Mouse (Mus musculus): ENCODE measurements around the gene Ndufv1. TPM values are rescaled to one million over a fixed set of nuclear protein-coding genes. Genes with fewer than 3 reads are reported as not detected.
"Not testable (repeated sequence)": the region's sequence is repeated elsewhere in the genome, so short reads cannot be mapped to it uniquely, and the experiment has no call there.

The Ndufv1 gene
- polyA plus RNA-seq, 2 experiments from 2014 or later, result 129 to 134 TPM

- no peak for ATAC-seq
Observed at GRCm38 (mm10) chr19:3967258-3967657, 45.3 kb downstream of the Ndufv1 start.

GRCm38 (mm10) chr19:3966330-3967075 is 46.1 kb downstream of the Ndufv1 start:
- ATAC-seq, result no peak

GRCm38 (mm10) chr19:3964030-3964429 is 48.6 kb downstream of the Ndufv1 start:
- no peak for ATAC-seq

- no peak for ATAC-seq
Observed at GRCm38 (mm10) chr19:3962469-3962868, 50.1 kb downstream of the Ndufv1 start.

GRCm38 (mm10) chr19:3961805-3962204 is 50.8 kb downstream of the Ndufv1 start:
- ATAC-seq, result not testable (repeated sequence)

- no peak for ATAC-seq
Observed at GRCm38 (mm10) chr19:3960211-3960610, 52.4 kb downstream of the Ndufv1 start.

GRCm38 (mm10) chr19:3959030-3959429 is 53.6 kb downstream of the Ndufv1 start:
- no peak for ATAC-seq

- ATAC-seq, result no peak
Observed at GRCm38 (mm10) chr19:3958470-3958869, 54.1 kb downstream of the Ndufv1 start, which contains the start of gene Aldh3b3. Gene Aldh3b3, plus strand, starts transcription at chr19:3958645.

Other genes with a start within 250 kb of the Ndufv1 start
- 10 to 100 TPM; 25.0 to 32.4 TPM for gene Kmt5b, start 245.4 kb downstream of the Ndufv1 start, polyA plus RNA-seq (2017; shearing (Covaris generic))
- 1 to 10 TPM; 3.0 to 3.2 TPM for gene Chka, start 161.0 kb downstream of the Ndufv1 start, polyA plus RNA-seq (2017; shearing (Covaris generic))
- gene Tcirg1, start 105.7 kb downstream of the Ndufv1 start, polyA plus RNA-seq (2017; shearing (Covaris generic)), result 10 to 100 TPM; 36.2 to 70.0 TPM
- 100 to 1,000 TPM; 262 to 298 TPM for gene Ndufs8, start 100.0 kb downstream of the Ndufv1 start, polyA plus RNA-seq (2017; shearing (Covaris generic))
- gene Aldh3b1, start 83.0 kb downstream of the Ndufv1 start, polyA plus RNA-seq (2017; shearing (Covaris generic)), result under 1 TPM in 1 of 2 experiments, not detected in 1; 0.83 TPM
- 10 to 100 TPM; 17.1 to 21.8 TPM for gene Unc93b1, start 77.6 kb downstream of the Ndufv1 start, polyA plus RNA-seq (2017; shearing (Covaris generic))
- not detected for gene Aldh3b3, start 54.2 kb downstream of the Ndufv1 start, polyA plus RNA-seq (2017; shearing (Covaris generic))
- not detected for gene Aldh3b2, start 40.5 kb downstream of the Ndufv1 start, polyA plus RNA-seq (2017; shearing (Covaris generic))
- 1 to 10 TPM; 1.2 to 1.6 TPM for gene Acy3, start 26.2 kb downstream of the Ndufv1 start, polyA plus RNA-seq (2017; shearing (Covaris generic))
- gene Tbx10, start 20.1 kb downstream of the Ndufv1 start, polyA plus RNA-seq (2017; shearing (Covaris generic)), result not detected
- gene Nudt8, start 12.2 kb downstream of the Ndufv1 start, polyA plus RNA-seq (2017; shearing (Covaris generic)), result 10 to 100 TPM; 17.3 to 17.8 TPM
- gene Gm49405, start 12.2 kb downstream of the Ndufv1 start, polyA plus RNA-seq (2017; shearing (Covaris generic)), result under 1 TPM; 0.19 to 0.42 TPM
- gene Doc2g, start 9.5 kb downstream of the Ndufv1 start, polyA plus RNA-seq (2017; shearing (Covaris generic)), result 1 to 10 TPM in 1 of 2 experiments, under 1 TPM in 1; 0.45 to 1.5 TPM
- gene Gstp1, start 25.2 kb upstream of the Ndufv1 start, polyA plus RNA-seq (2017; shearing (Covaris generic)), result 100 to 1,000 TPM; 481 to 485 TPM
- 10 to 100 TPM; 11.1 to 23.5 TPM for gene Gstp2, start 33.2 kb upstream of the Ndufv1 start, polyA plus RNA-seq (2017; shearing (Covaris generic))
- gene Gstp3, start 46.8 kb upstream of the Ndufv1 start, polyA plus RNA-seq (2017; shearing (Covaris generic)), result 100 to 1,000 TPM; 202 to 218 TPM
- not detected for gene Cabp2, start 68.8 kb upstream of the Ndufv1 start, polyA plus RNA-seq (2017; shearing (Covaris generic))
- gene Cdk2ap2, start 84.4 kb upstream of the Ndufv1 start, polyA plus RNA-seq (2017; shearing (Covaris generic)), result 100 to 1,000 TPM; 372 to 419 TPM
- gene Pitpnm1, start 87.2 kb upstream of the Ndufv1 start, polyA plus RNA-seq (2017; shearing (Covaris generic)), result 10 to 100 TPM; 89.9 to 91.4 TPM
- gene Aip, start 113.1 kb upstream of the Ndufv1 start, polyA plus RNA-seq (2017; shearing (Covaris generic)), result 100 to 1,000 TPM; 171 to 215 TPM
- gene Gpr152, start 127.0 kb upstream of the Ndufv1 start, polyA plus RNA-seq (2017; shearing (Covaris generic)), result not detected
- 1 to 10 TPM; 1.1 to 1.4 TPM for gene Cabp4, start 131.2 kb upstream of the Ndufv1 start, polyA plus RNA-seq (2017; shearing (Covaris generic))
- gene Coro1b, start 135.8 kb upstream of the Ndufv1 start, polyA plus RNA-seq (2017; shearing (Covaris generic)), result 100 to 1,000 TPM; 212 to 255 TPM
- 1,000 to 10,000 TPM; 1,013 to 1,027 TPM for gene Ptprcap, start 140.8 kb upstream of the Ndufv1 start, polyA plus RNA-seq (2017; shearing (Covaris generic))
- 10 to 100 TPM; 21.9 to 25.0 TPM for gene Rps6kb2, start 150.5 kb upstream of the Ndufv1 start, polyA plus RNA-seq (2017; shearing (Covaris generic))
- 1 to 10 TPM; 6.1 to 7.2 TPM for gene Carns1, start 162.7 kb upstream of the Ndufv1 start, polyA plus RNA-seq (2017; shearing (Covaris generic))
- 100 to 1,000 TPM; 548 to 733 TPM for gene Tbc1d10c, start 178.5 kb upstream of the Ndufv1 start, polyA plus RNA-seq (2017; shearing (Covaris generic))
- gene Ppp1ca, start 179.3 kb upstream of the Ndufv1 start, polyA plus RNA-seq (2017; shearing (Covaris generic)), result 1,000 to 10,000 TPM in 1 of 2 experiments, 100 to 1,000 TPM in 1; 945 to 1,075 TPM
- 10 to 100 TPM; 37.7 to 40.3 TPM for gene Rad9a, start 188.9 kb upstream of the Ndufv1 start, polyA plus RNA-seq (2017; shearing (Covaris generic))
- gene Clcf1, start 201.4 kb upstream of the Ndufv1 start, polyA plus RNA-seq (2017; shearing (Covaris generic)), result 10 to 100 TPM; 19.7 to 29.7 TPM
- not detected for gene AC109138.7, start 201.6 kb upstream of the Ndufv1 start, polyA plus RNA-seq (2017; shearing (Covaris generic))
- 100 to 1,000 TPM; 117 to 151 TPM for gene Pold4, start 219.1 kb upstream of the Ndufv1 start, polyA plus RNA-seq (2017; shearing (Covaris generic))